Mouse (Mus musculus) forebrain, embryonic 14.5 days (tissue): ENCODE results near the gene Rora. TPM values are rescaled to one million over a fixed set of nuclear protein-coding genes. Genes with fewer than 3 reads are reported as not detected.

Experiments used
- ATAC-seq: fragments of 200-750 bp; cut with Nextera tagmentation; 2 replicates; pipeline ENCODE4 v1.8.0; 2017; ENCODE audit warnings: mild to moderate bottlenecking, moderate library complexity
- DNase-seq: peaks from one replicate; pipeline ENCODE4 v3.0.0-alpha.2; 2015; ENCODE audit warnings: low spot score
- H3K27ac ChIP-seq: fragments of 300-500 bp; sonication (generic); 2 replicates; pipeline ENCODE4 v1.5.1; 2014; ENCODE audit warnings: low read depth, mild to moderate bottlenecking, control low read depth, low read length, moderate library complexity
- H3K27me3 ChIP-seq: fragments of 300-500 bp; sonication (generic); replicated peaks from 2 replicates; pipeline ENCODE4 v1.6.1; 2014; ENCODE audit warnings: low read length, control low read depth, mixed read lengths; ENCODE audit not compliant: control insufficient read depth, insufficient read depth
- H3K36me3 ChIP-seq: fragments of 300-500 bp; sonication (generic); 2 replicates; pipeline ENCODE4 v1.6.1; 2014; ENCODE audit warnings: low read length, control low read depth; ENCODE audit not compliant: control insufficient read depth, insufficient read depth
- H3K4me1 ChIP-seq: fragments of 300-500 bp; sonication (generic); 2 replicates; pipeline ENCODE4 v1.6.1; 2014; ENCODE audit warnings: antibody characterized with exemption, low read length, control low read depth; ENCODE audit not compliant: control insufficient read depth, insufficient read depth
- H3K4me2 ChIP-seq: fragments of 300-500 bp; sonication (generic); 2 replicates; pipeline ENCODE4 v1.6.1; 2014; ENCODE audit warnings: mild to moderate bottlenecking, control low read depth, low read length
- H3K4me3 ChIP-seq: fragments of 300-500 bp; sonication (generic); 2 replicates; pipeline ENCODE4 v1.5.1; 2014; ENCODE audit warnings: low read depth, low read length, control low read depth
- H3K9ac ChIP-seq: fragments of 300-500 bp; sonication (generic); 2 replicates; pipeline ENCODE4 v1.6.1; 2014; ENCODE audit warnings: mild to moderate bottlenecking, low read length, control low read depth, moderate library complexity
- H3K9me3 ChIP-seq: fragments of 300-500 bp; sonication (generic); replicated peaks from 2 replicates; pipeline ENCODE4 v1.6.1; 2016; ENCODE audit warnings: low read length, control low read depth, mixed read lengths; ENCODE audit not compliant: control insufficient read depth
- WGBS: fragments of 180-500 bp; shearing (Covaris S2); extraction: QIAGEN DNeasy Blood & Tissue Kit; methylation state at CpG from one replicate; pipeline ENCODE4 v1.1.7; 2014; 5-methylcytosine and 5-hydroxymethylcytosine counted together
- polyA plus RNA-seq: library from polyadenylated mRNA; unstranded; fragments of >200 nt; fragmentation: Nextera tagmentation; extraction: Ambion mirVana; gene quantifications from 2 replicates; pipeline ENCODE4 v1.2.1, GENCODE M21; 2014

Rora gene
- polyA plus RNA-seq, 1 experiment from 2014 or later: 15.2 TPM

DNA sequence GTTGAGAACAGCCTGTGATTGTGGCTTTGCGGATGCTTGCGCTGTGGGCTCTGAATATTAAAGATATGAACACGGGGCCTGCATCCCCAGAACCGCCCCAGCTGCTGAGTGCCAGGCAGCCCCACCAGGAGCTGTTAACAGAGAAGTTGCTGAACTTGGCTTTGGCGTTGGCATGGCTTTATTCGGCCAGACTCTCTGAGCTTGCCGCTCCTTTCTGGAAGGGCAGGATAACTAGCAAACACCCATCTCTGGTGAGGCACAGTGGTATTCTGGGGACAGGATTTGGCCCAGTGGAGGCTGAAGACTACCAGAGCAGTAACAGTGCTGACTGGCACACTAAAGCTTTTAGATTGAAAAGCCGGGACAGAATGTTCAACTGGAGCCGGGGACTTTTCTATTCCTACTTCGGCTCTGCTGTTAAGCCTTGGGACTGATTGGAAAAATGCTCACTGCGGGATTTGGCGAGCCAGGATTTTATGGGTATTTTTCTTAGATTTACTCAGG, 26.3 kb downstream of the Rora start:
- no peak overlapping the region for H3K4me2 ChIP-seq
- H3K27ac ChIP-seq: no peak overlapping the region
- no peaks in the 10 kb centered on the region for H3K36me3 ChIP-seq
- no peak for ATAC-seq
- H3K4me1 ChIP-seq: peaks cover 6% of the 10 kb centered on the region; the same call in 1 of the 2 replicates
- H3K9ac ChIP-seq: no peak overlapping the region
- no peaks in the 10 kb centered on the region for H3K9me3 ChIP-seq
- 90% methylated on average over 12 of the region's 12 CpGs for WGBS
- DNase-seq: no peak
- no peaks in the 10 kb centered on the region for H3K27me3 ChIP-seq
- no peak overlapping the region for H3K4me3 ChIP-seq

DNA sequence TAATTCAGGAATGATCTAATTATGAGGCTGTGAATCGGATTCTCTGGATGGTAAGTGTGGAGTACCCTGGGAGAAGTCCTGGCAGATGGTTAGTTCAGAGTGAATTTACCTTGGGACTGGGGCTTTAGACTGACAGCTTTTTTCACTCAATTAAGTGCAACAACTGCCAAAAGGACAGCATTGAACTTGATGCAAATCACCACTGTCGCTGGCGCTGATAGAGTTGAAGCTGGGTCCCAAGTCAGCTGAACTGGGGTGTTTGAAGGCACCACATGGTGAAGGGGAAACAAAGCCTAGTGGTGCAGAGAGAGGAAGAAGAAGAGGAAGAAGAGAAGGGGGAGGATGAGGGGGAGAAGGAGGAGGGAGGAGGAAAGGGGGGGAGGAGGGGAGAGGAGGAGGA, 30.4 kb downstream of the Rora start:
- no peak overlapping the region for H3K9ac ChIP-seq
- H3K36me3 ChIP-seq: no peaks in the 10 kb centered on the region
- no peak overlapping the region for H3K4me2 ChIP-seq
- H3K9me3 ChIP-seq: no peaks in the 10 kb centered on the region
- WGBS: 6% methylated on average over 3 of the region's 3 CpGs
- H3K4me3 ChIP-seq: no peak overlapping the region
- H3K27ac ChIP-seq: no peak overlapping the region
- ATAC-seq: no peak
- no peaks in the 10 kb centered on the region for H3K27me3 ChIP-seq
- peaks cover 6% of the 10 kb centered on the region; the same call in 1 of the 2 replicates for H3K4me1 ChIP-seq
- DNase-seq: peak; percentile 66

DNA sequence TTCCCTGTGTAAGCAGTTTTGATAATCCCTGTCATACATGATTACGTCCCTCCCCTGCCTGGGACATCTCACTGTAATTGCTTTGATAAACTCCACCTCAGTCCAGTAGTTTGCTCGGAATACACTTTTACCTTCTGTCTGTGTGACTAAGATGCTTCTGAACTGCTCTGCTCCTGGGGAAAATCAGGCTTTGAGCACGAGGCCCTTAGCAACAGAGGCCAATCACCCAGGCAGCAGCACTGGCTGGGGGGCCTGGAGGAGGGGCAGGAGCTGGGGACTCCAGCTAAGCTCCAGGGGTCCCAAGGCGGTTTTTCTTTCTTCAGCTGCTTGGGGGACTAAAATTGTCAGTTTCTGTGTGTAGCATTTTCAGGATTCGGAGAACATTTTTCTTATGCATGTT, 32.0 kb downstream of the Rora start:
- DNase-seq: no peak
- Histone ChIP-seq H3K27me3 (no peaks in the 10 kb centered on the region), H3K4me3 (no peak overlapping the region), H3K27ac (no peak overlapping the region), H3K4me1 (peaks cover 6% of the 10 kb centered on the region; the same call in 1 of the 2 replicates), H3K4me2 (no peak overlapping the region), H3K9me3 (no peaks in the 10 kb centered on the region), H3K9ac (no peak overlapping the region), H3K36me3 (no peaks in the 10 kb centered on the region)
- 45% methylated on average over 5 of the region's 5 CpGs for WGBS
- no peak for ATAC-seq

DNA sequence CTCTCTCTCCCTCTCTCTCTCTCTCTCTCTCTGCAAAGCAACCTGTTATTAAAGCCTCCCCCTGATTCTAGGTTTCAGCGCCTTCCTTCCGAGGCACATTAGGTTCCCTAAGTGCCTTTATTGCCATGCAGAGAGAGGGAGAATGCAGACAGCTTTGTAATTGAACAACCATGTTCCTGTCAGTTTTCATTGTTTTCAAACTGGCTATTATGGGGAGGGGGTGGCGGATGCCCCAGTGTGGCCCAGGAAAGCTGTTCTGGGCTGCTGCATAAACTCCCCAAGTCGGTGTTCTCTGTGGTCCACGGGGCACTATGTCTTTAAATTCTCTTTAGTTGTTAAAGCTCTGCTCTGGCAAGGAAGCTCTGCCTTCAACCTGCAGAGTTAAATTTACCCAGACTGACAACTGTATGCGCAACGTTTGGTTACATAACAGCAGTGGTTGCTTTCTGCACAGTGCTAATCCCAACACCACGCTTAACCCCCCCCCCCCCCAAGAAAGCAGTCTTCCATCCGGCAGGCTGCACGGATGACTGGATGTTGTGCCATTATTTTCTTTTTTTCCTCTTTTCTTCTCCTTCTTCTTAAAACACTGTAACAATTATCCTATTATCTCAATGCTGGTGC, 33.8 kb downstream of the Rora start:
- Histone ChIP-seq H3K36me3 (no peaks in the 10 kb centered on the region), H3K4me2 (no peak overlapping the region), H3K9me3 (no peaks in the 10 kb centered on the region), H3K27me3 (no peaks in the 10 kb centered on the region), H3K4me3 (no peak overlapping the region), H3K27ac (no peak overlapping the region), H3K4me1 (peaks cover 6% of the 10 kb centered on the region; the same call in 1 of the 2 replicates), H3K9ac (no peak overlapping the region)
- 30% methylated on average over 10 of the region's 10 CpGs for WGBS
- no peak for DNase-seq
- ATAC-seq: no peak

DNA sequence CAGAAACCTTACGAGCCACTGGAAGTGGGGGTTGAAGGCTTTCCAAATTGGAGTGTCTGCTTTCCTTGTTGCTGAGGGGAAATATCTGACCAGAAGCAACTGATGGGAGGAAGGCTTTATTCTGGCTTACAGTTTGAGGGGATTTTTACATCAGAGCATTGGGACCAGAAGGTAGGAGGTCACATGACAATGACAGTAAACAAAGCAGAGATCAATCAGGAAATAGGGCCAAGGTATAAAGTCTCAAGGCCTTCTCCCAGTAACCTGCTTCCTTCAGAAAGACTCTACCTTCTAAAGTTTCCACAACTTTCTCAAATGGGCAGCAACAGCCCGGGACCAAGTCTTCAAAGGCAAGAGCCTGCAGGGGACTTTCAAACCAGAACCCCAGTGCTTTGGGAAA, 34.6 kb downstream of the Rora start:
- Histone ChIP-seq H3K27ac (no peak overlapping the region), H3K4me3 (no peak overlapping the region), H3K36me3 (no peaks in the 10 kb centered on the region), H3K9ac (no peak overlapping the region), H3K4me1 (peaks cover 6% of the 10 kb centered on the region; the same call in 1 of the 2 replicates), H3K4me2 (no peak overlapping the region), H3K27me3 (no peaks in the 10 kb centered on the region), H3K9me3 (no peaks in the 10 kb centered on the region)
- WGBS: 94% methylated on average over 2 of the region's 2 CpGs
- no peak for DNase-seq
- ATAC-seq: no peak

DNA sequence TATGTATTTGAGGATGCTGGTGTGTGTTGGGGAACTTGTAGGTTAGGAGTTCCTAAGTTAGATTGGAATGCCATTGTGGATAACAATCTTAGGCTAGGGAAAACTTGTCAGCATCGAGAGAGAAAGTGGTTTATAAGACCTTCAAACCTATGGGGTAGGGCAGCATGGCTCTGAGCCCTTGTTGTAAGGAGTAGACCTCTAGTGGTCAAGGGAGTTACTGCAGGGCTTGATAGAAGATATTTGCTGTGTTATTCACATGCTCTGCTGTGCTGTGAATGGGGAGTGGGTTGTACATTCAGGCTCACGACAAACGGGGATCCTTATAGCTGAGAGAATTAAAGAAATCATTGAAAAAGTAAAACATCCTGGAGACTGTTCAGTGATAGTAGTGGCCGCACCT, 35.8 kb downstream of the Rora start:
- no peak overlapping the region for H3K27ac ChIP-seq
- no peak overlapping the region for H3K4me3 ChIP-seq
- no peak overlapping the region for H3K4me2 ChIP-seq
- DNase-seq (peak; percentile 88), ATAC-seq (0 out of 2 replicates have a peak, but pooled peaks have one; percentile 44)
- H3K4me1 ChIP-seq: peaks cover under 1% of the 10 kb centered on the region; the same call in 1 of the 2 replicates
- no peaks in the 10 kb centered on the region for H3K27me3 ChIP-seq
- H3K36me3 ChIP-seq: no peaks in the 10 kb centered on the region
- 35% methylated on average over 4 of the region's 4 CpGs for WGBS
- no peak overlapping the region for H3K9ac ChIP-seq
- H3K9me3 ChIP-seq: no peaks in the 10 kb centered on the region

DNA sequence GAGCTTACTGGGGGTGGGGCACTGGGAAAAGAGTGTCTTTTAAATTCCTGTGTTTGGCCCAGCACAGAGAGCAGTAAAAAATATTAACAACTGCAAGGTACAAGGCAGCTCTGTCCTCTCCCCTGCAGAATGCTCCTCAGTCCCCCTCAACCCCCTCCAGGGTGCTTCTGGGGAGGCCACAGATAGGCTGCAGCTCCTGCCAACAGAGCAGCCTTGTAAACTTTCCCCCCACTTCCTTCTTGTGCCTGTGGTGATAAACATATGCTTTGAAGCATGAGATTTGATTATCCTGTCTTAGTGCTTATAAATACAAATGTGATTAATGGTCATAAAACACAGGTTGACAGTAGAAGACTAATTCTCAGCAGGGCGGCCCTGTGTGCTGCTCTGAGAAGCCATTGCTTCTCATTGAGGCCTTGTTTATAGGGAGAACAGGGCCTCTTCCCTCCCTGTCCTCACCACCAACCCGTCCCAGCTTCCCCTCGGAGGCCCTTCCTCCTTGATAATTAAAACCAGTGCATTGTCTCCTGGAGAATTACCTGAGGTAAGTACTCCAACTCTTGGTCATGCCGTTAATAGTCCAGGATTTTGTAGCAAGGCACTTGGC, 41.4 kb downstream of the Rora start:
- Histone ChIP-seq H3K36me3 (no peaks in the 10 kb centered on the region), H3K9me3 (no peaks in the 10 kb centered on the region), H3K27me3 (no peaks in the 10 kb centered on the region), H3K9ac (no peak overlapping the region), H3K27ac (no peak overlapping the region), H3K4me1 (peaks cover 8% of the 10 kb centered on the region; the same call in 1 of the 2 replicates), H3K4me2 (no peak overlapping the region), H3K4me3 (no peak overlapping the region)
- no peak for ATAC-seq
- DNase-seq: no peak
- WGBS: 9% methylated on average over 4 of the region's 4 CpGs

DNA sequence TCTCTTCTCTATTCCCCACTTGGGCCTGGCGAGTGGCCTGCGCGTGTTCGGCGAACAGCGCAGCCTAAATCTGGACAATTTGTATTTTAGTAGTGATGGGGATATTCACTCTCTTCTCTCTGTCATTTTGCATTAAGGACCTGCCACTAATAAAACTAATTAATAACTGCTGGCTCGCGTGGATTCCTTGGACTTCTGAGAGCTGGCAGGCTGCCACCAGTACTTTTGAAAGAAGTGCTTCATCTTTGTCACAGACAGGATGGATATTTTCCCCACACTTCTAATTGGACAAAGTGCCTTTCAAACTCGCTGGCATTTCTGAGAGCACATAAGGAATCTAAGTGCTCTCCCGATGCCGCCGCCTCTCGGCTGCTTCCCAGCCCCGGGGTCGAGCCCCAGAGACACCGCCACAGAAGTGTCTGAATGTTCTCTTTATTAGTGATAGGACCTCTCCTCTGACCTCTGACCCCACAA, 41.9 kb downstream of the Rora start:
- Histone ChIP-seq H3K36me3 (no peaks in the 10 kb centered on the region), H3K9me3 (no peaks in the 10 kb centered on the region), H3K4me3 (no peak overlapping the region), H3K9ac (no peak overlapping the region), H3K27ac (no peak overlapping the region), H3K27me3 (0 out of 2 replicates have a peak, but pooled peaks cover 3% of the 10 kb centered on the region), H3K4me1 (peaks cover 8% of the 10 kb centered on the region; the same call in 1 of the 2 replicates), H3K4me2 (no peak overlapping the region)
- ATAC-seq (no peak; the same call in 1 of the 2 replicates), DNase-seq (peak; percentile 71)
- WGBS: 17% methylated on average over 16 of the region's 16 CpGs

DNA sequence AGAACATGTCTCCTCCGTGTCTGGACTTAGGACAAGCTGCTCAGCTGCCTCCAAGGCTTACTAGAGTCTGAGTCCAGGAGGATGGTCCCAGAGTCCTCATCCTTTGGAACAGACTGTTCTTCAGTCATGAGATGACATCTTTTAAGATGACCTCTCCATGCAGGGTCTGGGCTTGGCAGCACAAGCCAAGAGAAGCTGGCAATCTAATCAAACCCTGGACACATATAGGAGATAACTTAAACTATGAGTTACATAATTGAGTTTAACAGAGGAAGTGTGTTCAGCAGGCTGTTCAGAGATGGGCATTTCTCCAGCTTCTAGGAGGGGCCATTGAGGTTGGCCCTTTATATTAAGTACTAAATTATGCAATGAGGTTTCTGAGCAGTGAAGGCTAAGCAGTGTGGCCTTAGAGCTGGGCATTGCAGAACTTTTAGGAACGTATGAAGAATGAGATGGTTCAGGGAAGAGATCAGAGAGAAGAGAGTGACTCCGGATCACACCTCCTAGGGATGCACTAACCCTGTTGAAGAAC, 42.9 kb downstream of the Rora start:
- Histone ChIP-seq H3K27ac (no peak overlapping the region), H3K36me3 (no peaks in the 10 kb centered on the region), H3K4me3 (no peak overlapping the region), H3K27me3 (0 out of 2 replicates have a peak, but pooled peaks cover 3% of the 10 kb centered on the region), H3K9ac (no peak overlapping the region), H3K9me3 (no peaks in the 10 kb centered on the region), H3K4me1 (peaks cover 8% of the 10 kb centered on the region; the same call in 1 of the 2 replicates), H3K4me2 (no peak overlapping the region)
- ATAC-seq: no peak
- no peak for DNase-seq
- 81% methylated on average over 3 of the region's 3 CpGs for WGBS
